Mouse (Mus musculus) heart, postnatal 0 days (tissue): Measurements from ENCODE around the gene Cox7b2. TPM values are rescaled to one million over a fixed set of nuclear protein-coding genes. Genes with fewer than 3 reads are reported as not detected.
"Not testable (repeated sequence)": the region's sequence is repeated elsewhere in the genome, so short reads cannot be mapped to it uniquely, and the experiment has no call there.

Experiments used
- ATAC-seq: fragments of 200-750 bp; cut with Nextera tagmentation; 2 replicates; pipeline ENCODE4 v1.8.0; 2017; ENCODE audit warnings: low read depth, moderate number of reproducible peaks, moderate library complexity; ENCODE audit not compliant: insufficient read depth
- DNase-seq: peaks from one replicate; pipeline ENCODE4 v3.0.0-alpha.2; 2016; ENCODE audit warnings: low spot score
- H3K27ac ChIP-seq: fragments of 300-500 bp; sonication (generic); 2 replicates; pipeline ENCODE4 v1.5.1; 2014; ENCODE audit warnings: low read depth, mild to moderate bottlenecking
- H3K27me3 ChIP-seq: fragments of 300-500 bp; sonication (generic); 2 replicates; pipeline ENCODE4 v1.6.1; 2014; ENCODE audit warnings: low read length, mixed read lengths; ENCODE audit not compliant: control insufficient read depth, insufficient read depth
- H3K36me3 ChIP-seq: fragments of 300-500 bp; sonication (generic); replicated peaks from 2 replicates; pipeline ENCODE4 v1.6.1; 2014; ENCODE audit warnings: low read length, mixed read lengths; ENCODE audit not compliant: control insufficient read depth, insufficient read depth
- H3K4me1 ChIP-seq: fragments of 300-500 bp; sonication (generic); 2 replicates; pipeline ENCODE4 v1.6.1; 2014; ENCODE audit warnings: antibody characterized with exemption; ENCODE audit not compliant: control insufficient read depth, insufficient read depth
- H3K4me2 ChIP-seq: fragments of 300-500 bp; sonication (generic); 2 replicates; pipeline ENCODE4 v1.6.1; 2014; ENCODE audit warnings: low read depth, mild to moderate bottlenecking, low read length, moderate library complexity
- H3K4me3 ChIP-seq: fragments of 300-500 bp; sonication (generic); 2 replicates; pipeline ENCODE4 v1.5.1; 2014; ENCODE audit warnings: low read depth, low read length
- H3K9ac ChIP-seq: fragments of 300-500 bp; sonication (generic); replicated peaks from 2 replicates; pipeline ENCODE4 v1.6.1; 2014; ENCODE audit warnings: low read depth, low read length, mixed read lengths
- H3K9me3 ChIP-seq: fragments of 300-500 bp; sonication (generic); replicated peaks from 2 replicates; pipeline ENCODE4 v1.6.1; 2016; ENCODE audit warnings: low read length; ENCODE audit not compliant: control insufficient read depth
- CTCF ChIP-seq: IDR thresholded peaks from 2 replicates; pipeline ENCODE4 v1.5.1; 2016; ENCODE audit warnings: antibody characterized with exemption, control low read depth, low read depth
- EP300 ChIP-seq: IDR thresholded peaks from 2 replicates; pipeline ENCODE4 v1.6.1; 2016; ENCODE audit warnings: antibody characterized with exemption, low read depth
- WGBS: fragments of 180-500 bp; shearing (Covaris S2); extraction: QIAGEN DNeasy Blood & Tissue Kit; methylation state at CpG from one replicate; pipeline ENCODE4 v1.1.7; 2014; 5-methylcytosine and 5-hydroxymethylcytosine counted together
- polyA plus RNA-seq: library from polyadenylated mRNA; unstranded; fragments of >200 nt; fragmentation: Nextera tagmentation; extraction: Ambion mirVana; gene quantifications from 2 replicates; pipeline ENCODE4 v1.2.1, GENCODE M21; 2015
- total RNA-seq: library from RNA; depleted of rRNA; stranded (reverse); fragments of >200 nt; gene quantifications from 2 replicates; pipeline ENCODE4 v1.2.3, GENCODE M21; 2014; ENCODE audit warnings: low replicate concordance; rRNA removed

Cox7b2 gene
- total RNA-seq: not detected in 2 replicates
- polyA plus RNA-seq: 0.40 and 0.63 TPM in 2 replicates

DNA sequence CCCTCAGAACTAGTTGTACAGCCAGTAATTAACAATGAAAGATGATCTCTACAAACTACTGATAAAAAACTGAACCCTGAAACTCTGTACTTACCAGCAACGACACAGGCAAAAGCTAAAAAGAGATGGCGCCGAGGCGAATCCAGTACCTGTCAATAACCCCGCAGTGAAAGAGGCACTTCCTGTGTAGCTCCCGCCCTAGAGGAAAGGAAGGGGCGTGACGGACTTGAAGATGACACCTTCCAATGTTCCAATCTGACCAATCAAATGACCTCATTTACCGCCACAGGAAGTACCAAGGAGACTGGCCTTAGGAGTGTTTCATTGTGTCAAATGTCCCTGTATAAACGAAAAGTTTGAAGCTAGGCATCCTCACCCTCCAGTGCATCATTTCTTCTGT, at the start of gene Cox7b2:
Cox7b2 (minus strand) TSS at position 127 of the 400 bp plus-strand sequence.
- H3K36me3 ChIP-seq: no peaks in the 10 kb centered on the region
- no peaks in the 10 kb centered on the region for H3K27me3 ChIP-seq
- H3K4me2 ChIP-seq: no peak within 1 kb of the TSS
- ATAC-seq (no peak), DNase-seq (no peak)
- H3K27ac ChIP-seq: no peak within 1 kb of the TSS
- H3K4me1 ChIP-seq: no peaks in the 10 kb centered on the region
- TF ChIP-seq EP300 (no peak), CTCF (no peak)
- WGBS: 85% methylated on average over 10 of the region's 10 CpGs
- H3K4me3 ChIP-seq: no peak within 1 kb of the TSS
- H3K9me3 ChIP-seq: 0 out of 2 replicates have a peak, but pooled peaks cover 4% of the 10 kb centered on the region
- H3K9ac ChIP-seq: no peak within 1 kb of the TSS

GRCm38 (mm10) chr5:71595321-71595720, 47.3 kb upstream of the Cox7b2 start:
- Histone ChIP-seq H3K27me3 (no peaks in the 10 kb centered on the region), H3K4me1 (no peaks in the 10 kb centered on the region), H3K36me3 (no peaks in the 10 kb centered on the region), H3K4me3 (no peak overlapping the region), H3K9ac (no peak overlapping the region), H3K9me3 (no peaks in the 10 kb centered on the region), H3K27ac (no peak overlapping the region), H3K4me2 (no peak overlapping the region)
- TF ChIP-seq CTCF (no peak), EP300 (no peak)
- ATAC-seq: no peak
- WGBS: 29% methylated on average over 2 of the region's 2 CpGs
- DNase-seq: no peak

DNA sequence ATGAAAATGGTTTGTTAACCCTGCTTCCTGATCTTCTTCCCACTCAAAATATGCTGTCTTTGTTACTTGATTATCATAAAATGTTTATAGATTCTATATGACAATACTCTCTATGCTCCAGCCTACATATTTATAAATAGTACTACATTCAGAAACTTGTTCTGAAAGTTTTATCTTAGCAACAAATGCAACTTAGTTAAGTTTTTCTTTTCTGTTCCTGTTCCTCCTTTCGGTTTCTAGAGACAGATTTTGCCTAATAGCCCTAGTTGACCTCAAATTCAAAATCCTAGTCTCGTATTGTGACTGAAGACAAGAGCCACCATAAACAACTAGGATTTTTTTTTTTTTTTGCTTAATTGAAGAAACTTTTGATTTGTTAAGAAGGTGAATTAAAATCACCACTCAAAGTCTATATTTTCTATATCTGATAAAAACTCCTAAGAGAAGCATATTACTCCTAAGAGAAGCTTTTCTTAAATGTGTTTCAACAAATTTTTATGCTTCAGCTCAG, 45.8 kb upstream of the Cox7b2 start:
- ATAC-seq: no peak
- Histone ChIP-seq H3K9me3 (no peaks in the 10 kb centered on the region), H3K27me3 (no peaks in the 10 kb centered on the region), H3K27ac (no peak overlapping the region), H3K9ac (no peak overlapping the region), H3K4me2 (no peak overlapping the region), H3K4me1 (no peaks in the 10 kb centered on the region), H3K4me3 (no peak overlapping the region), H3K36me3 (no peaks in the 10 kb centered on the region)
- no peak for DNase-seq
- WGBS: 75% methylated on average over 2 of the region's 2 CpGs
- TF ChIP-seq CTCF: no peak
- no peak for TF ChIP-seq EP300

DNA sequence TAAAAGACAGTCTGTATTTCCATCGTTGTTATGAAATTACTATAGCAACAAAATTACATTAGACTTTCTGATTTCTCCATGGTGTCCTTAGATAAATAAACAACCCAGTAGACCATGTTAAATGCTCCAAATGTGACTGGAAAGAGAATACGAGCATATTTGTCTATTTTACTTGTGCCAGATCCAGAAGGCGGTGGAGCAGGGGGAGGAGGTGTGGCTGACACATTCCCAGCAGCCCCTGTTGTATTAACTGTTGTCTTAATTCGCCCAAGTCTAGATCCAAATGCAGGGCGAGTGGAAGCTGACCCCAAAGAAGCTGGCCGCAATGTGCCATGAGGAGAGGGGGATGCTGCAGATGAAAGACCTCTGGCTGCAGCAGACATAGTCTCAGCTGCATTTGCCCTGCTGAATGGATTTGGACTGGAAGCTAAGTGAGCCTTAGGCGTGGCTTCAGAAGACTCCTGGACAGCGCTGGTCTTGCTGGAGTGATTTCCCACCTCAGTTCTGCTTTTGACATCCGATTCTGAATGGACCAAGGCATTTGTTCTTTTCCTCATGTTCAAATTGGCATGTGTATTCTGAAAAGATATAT, 23.7 kb upstream of the Cox7b2 start:
- no peaks in the 10 kb centered on the region for H3K27me3 ChIP-seq
- no peak overlapping the region for H3K4me3 ChIP-seq
- ATAC-seq (no peak), DNase-seq (no peak)
- no peaks in the 10 kb centered on the region for H3K36me3 ChIP-seq
- H3K4me2 ChIP-seq: no peak overlapping the region
- 71% methylated on average over 9 of the region's 9 CpGs for WGBS
- no peaks in the 10 kb centered on the region for H3K4me1 ChIP-seq
- no peak for TF ChIP-seq EP300
- no peak for TF ChIP-seq CTCF
- H3K9ac ChIP-seq: no peak overlapping the region
- no peaks in the 10 kb centered on the region for H3K9me3 ChIP-seq
- no peak overlapping the region for H3K27ac ChIP-seq

DNA sequence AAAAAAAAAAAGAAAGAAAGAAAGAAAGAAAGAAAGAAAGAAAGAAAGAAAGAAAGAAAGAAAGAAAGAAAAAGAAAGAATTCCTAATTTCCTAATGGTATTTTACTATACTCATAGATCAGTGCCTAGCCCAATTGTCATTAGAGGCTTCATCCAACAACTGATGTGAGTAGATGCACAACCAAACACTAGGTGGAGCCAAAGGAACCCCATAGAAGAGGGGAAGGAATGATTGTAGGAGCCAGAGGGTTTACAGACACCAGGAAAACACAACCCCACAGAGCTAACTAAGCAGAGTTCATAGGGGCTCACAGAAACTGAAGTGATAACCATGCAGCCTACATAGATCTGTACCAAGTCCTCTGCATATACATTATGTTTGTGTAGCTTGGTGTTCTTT, 2.5 kb downstream of the Cox7b2 start:
- Histone ChIP-seq H3K9me3 (0 out of 2 replicates have a peak, but pooled peaks cover 4% of the 10 kb centered on the region), H3K4me2 (no peak overlapping the region), H3K27me3 (no peaks in the 10 kb centered on the region), H3K36me3 (no peaks in the 10 kb centered on the region), H3K9ac (no peak overlapping the region), H3K4me3 (no peak overlapping the region), H3K4me1 (no peaks in the 10 kb centered on the region), H3K27ac (no peak overlapping the region)
- no peak for ATAC-seq
- TF ChIP-seq EP300 (no peak), CTCF (peak; percentile 51)
- peak; percentile 11 for DNase-seq

- H3K27ac ChIP-seq, H3K27me3 ChIP-seq, H3K9ac ChIP-seq, H3K4me3 ChIP-seq, H3K4me1 ChIP-seq, H3K9me3 ChIP-seq, H3K4me2 ChIP-seq, DNase-seq, H3K36me3 ChIP-seq, ATAC-seq: not testable (repeated sequence)
- 64% methylated on average over 8 of the region's 15 CpGs for WGBS
Observed at GRCm38 (mm10) chr5:71525486-71525885, 22.5 kb downstream of the Cox7b2 start.
